Mouse (Mus musculus): Measurements from ENCODE around the gene Jpt2.
A peak's percentile ranks its signal among the peaks of the same experiment; 100 is the strongest.

Jpt2 gene

DNA sequence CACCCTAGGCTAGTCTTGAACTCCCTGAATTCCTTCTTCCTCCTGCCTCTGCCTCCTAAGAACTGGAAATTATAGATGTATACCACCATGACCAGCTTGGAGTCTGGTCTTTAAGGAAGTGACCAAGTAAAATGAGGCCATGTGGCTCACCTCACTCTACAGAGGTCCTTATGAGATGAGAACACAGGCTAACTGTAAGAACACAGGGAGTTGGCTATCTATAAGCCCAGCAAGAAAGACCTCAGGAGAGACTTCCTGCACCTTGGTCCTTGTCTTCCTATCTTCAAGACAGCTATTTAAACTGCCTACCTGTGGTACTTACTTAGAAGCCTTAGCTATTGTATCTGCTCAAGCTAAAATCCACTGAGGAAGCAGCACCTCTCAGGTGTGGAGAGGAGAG, 46.5 kb downstream of the Jpt2 start:
- DNase-seq (ENCODE audit: low read depth, low spot score), result no peak

DNA sequence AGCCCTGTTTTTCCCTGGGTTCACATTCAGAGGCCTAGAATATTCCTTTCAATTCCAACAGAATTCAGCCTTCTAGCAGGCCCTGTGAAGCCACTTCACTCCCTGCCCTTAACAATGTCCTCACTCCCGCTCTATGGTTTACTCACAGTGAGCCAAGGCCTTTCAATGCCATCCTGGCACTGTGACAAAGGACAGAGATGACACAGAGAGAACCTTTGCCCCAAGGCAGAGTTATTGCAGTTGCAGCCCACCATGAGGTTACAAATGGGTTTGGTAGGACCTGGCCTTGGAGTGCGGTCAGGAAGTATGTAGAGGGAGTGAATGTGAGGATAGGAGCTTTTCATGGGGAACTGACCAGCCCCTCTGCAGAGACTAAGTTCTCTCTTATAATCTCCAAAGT, 52.9 kb downstream of the Jpt2 start:
- DNase-seq (ENCODE audit: low read depth, low spot score), result no peak

DNA sequence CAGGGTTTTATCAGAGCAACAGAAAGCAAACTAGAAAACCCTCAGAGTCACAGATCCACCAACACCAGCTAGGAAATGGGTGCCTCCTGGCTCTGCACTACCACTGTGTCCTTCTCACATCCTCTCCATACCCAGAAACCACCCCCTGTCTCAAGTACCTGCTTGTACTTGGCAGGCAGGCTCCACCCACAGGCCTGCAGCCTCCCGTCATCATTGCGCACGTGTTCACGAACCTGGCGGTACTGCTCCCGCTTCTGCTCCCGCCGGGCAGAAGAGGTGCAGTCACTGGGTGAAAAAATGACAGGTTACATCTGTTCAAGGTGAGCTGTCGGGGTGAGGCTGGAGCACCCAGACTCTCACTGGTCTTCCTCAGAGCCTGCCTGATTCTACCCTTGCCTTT, 56.7 kb downstream of the Jpt2 start:
- no peak for DNase-seq (ENCODE audit: low read depth, low spot score)

DNA sequence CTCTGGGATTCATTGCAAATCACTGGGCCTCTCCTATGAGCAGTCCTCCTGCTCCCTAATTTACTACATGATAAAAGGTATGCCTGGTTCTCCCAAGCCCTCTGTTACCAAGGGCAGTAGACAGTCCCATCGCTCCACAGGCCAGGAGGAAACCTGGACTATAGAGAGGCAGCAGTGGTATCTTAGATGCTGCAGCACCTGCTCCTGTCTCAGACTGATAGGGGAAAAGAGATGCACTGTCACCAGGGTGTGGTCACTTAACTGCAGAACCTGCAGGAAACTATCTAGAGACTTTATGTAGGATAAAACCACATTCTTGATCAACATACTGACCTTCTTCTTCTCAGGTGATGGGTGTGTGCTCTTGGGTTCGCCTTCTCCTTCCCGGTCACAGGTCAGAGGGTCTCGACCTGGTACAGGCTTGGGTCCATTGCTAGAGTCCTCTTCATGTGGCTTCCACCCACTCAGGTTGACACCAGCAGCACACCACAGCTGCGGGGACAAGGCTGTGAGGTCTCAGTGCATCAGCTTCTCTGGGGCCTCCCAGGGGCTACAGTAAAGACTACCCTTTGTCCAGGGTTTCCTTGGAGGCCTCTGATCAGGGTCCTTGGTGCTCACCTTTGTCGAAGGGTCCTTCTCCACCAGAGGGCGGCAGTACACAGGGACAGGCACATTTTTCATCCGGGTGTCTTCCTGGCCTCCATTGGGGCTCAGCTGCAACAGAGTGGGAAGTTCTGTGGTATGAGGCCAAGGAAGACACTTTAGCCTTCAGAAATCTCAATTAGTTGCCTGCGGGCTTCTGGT, 57.6 kb downstream of the Jpt2 start:
- no peak for DNase-seq (ENCODE audit: low read depth, low spot score)

DNA sequence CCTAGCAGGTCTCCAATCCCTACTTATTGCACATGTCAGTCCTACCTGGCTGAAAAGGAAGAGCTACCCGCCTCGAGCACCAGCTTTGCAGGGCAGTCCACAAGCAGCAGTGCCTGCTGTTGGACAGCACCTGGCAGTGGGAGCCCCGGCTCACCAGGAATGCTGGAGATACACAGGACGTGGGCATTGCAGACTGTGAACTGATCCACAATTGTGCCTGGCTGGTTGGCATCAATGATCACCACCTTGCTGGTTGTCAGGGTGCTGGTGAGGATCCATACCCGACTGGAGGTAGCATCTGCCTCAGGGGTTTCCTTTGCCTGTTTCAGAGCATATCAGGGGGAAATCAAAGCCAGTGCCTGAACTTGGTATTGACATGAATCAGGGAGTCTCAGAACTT, 58.4 kb downstream of the Jpt2 start:
- no peak for DNase-seq (ENCODE audit: low read depth, low spot score)

DNA sequence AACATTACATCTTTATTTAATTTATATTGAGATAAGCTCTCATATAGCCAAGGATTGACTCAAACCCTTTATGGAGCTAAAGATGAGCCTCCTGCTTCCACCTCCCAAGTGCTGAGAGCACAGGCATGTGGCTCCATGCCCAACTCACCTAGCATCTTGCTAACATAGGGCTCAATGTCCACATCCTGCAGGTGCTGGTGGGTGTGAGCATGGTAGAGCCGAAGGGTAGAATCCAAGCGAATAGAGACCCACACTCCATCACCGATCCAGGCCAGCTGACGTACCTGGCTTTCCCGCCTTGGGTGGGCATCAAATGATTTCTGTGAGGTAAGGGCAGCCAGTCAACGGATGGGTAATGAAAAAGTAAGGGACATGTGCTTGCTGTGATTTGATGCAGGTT, 60.5 kb downstream of the Jpt2 start:
- no peak for DNase-seq (ENCODE audit: low read depth, low spot score)

DNA sequence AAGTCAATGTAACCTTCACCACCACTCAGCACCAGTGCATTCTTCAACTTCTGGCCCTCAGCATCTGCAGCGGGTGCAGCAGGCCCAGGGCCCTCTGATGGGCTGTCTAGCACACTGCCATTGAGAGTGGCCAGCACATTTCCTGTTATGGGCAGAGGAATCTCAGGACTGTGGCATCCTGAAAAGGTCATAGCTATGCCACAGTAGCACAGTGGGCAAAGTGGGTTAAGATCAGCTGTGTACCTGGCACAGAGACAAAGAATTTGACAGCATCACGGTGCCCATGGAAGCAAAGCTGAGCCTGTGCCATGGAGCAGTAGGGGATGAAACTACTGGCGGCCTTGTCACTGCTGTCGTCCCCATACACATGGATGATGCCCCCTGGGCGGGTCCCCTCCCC, 61.3 kb downstream of the Jpt2 start:
- no peak for DNase-seq (ENCODE audit: low read depth, low spot score)

DNA sequence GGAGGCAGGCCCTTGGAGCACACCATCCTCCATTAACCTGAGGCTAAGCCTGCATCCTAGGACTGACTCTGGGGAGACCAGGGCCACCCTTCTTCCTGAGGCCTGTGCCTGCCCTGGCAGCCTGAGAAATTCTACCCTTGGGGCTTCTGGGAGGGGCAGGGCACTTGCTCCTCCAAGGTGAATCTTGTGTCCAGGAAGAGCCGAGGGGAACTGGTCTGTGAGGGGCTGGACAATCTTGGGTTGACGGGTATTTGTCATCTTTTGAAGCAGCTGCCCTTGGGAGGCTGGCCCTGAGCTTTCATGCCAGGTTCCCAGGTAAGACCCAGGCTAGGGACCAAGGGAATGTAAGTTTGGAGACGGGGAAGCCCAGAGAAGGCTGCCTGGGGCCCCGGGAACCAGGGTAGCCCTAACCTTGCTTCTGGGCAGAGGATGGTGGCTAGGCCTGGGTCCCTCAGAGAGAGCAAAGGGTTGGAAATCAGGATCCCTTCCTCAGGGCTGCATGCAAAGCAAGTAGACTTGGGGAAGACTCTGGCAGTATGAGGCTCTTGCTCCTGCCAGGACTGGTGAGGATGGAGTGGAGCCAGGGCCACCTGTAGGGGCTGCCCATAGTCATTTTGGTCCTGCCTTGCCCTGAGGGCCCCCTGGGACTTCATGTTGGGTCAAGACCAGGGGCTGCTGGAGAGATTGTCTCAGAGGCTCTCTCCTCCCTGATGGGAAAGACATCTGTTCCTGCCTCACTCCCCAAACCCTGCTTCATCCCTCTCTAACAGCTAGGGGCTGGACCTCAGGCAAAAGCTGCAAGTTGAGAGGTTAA, 62.2 kb downstream of the Jpt2 start:
- DNase-seq (ENCODE audit: low read depth, low spot score), result no peak

DNA sequence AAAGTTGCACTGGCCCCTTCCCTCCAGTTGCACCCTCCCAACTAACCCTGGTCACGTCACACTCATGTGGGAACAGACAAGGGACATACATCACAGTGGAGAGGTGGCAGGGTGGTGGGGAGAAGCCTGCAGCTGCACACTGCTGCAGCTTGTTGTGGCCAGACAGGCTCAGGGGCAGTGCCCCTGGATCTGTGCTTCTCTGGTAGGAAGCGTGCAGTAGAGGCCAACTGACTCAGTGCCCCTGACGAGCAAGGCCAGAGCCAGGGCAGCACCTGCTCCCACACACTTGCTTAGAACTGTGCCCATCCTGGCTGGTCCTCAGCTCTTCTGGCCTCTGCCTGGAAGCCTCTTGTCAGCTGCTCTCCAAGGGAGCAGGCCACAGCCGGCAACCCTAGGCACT, 62.9 kb downstream of the Jpt2 start:
- no peak for DNase-seq (ENCODE audit: low read depth, low spot score)

DNA sequence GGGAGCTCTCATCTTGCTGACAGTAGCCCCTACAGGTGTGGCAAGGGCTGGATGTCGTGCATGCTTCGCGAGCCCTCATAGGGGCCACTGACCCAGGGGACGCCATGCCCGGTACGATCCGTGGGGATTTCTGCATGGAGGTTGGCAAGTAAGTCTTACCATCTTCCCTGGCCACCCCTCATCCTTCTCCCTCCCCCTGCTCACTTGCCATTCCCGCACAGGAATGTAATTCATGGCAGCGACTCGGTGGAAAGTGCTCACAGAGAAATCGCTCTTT, 63.6 kb downstream of the Jpt2 start:
- DNase-seq (ENCODE audit: low read depth, low spot score), result no peak

DNA sequence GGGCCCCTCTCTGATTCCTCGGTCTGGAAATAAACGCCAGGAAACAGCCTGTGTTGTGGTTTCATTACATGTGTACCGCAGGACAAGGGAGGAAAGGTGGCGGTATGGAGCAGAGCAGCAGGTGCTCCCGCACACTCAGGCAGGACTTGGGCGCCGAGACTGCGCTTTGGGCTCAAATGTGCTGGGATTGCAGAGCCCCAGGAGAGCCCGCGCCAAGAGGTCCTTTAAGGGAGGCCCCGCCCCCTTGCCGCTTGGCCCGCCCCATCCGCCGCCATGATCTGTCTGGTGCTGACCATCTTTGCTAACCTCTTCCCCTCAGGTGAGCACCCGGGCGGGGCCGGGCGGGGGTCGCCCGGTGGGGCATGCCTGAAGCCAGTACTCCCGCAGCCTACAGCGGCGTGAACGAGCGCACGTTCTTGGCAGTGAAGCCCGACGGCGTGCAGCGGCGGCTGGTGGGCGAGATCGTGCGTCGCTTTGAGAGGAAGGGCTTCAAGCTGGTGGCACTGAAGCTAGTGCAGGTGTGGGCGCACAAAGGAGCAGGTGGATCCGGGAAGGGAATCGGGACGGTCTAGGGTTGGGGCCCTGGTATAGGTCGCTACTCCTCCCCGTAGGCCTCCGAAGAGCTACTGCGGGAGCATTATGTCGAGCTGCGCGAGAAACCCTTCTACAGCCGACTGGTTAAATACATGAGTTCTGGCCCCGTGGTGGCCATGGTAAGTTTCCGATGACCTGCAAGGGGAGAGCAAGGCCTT, 64.1 kb downstream of the Jpt2 start, which contains the start of gene Nme3:
Gene Nme3, plus strand, starts transcription at position 260 of the 752 bp plus-strand sequence.
- peak; percentile 12 for DNase-seq (ENCODE audit: low read depth, low spot score)

DNA sequence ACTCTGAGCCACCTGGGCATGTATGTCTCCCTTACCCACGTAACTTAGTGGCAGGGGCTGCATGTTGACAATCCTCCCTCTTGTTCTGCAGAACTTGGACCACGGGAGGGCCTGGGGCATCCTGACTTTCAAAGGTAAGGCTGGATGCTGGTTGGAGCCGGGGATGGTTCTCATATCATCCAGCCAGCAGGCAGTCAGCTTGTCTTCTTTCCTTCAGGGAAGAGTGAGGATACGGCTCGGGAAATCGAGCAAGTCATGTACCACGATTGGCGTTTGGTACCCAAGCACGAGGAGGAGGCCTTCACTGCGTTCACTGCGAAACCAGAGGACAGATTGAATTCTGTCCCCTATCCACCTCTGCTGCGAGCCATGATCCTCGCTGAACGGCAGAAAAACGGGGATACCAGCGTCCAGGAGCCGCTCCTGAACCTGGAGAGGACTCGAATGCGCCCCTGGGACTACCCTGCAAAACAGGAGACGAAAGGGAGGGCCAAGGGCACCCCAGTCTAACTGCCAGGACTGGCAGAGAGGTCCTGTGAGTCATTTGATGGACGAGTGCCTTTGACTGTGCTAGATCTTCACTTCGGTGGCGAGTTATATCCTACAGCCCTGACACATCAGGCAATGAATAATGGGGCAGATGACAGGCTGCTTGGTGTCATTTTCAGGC, 64.8 kb downstream of the Jpt2 start:
- no peak for DNase-seq (ENCODE audit: low read depth, low spot score)

DNA sequence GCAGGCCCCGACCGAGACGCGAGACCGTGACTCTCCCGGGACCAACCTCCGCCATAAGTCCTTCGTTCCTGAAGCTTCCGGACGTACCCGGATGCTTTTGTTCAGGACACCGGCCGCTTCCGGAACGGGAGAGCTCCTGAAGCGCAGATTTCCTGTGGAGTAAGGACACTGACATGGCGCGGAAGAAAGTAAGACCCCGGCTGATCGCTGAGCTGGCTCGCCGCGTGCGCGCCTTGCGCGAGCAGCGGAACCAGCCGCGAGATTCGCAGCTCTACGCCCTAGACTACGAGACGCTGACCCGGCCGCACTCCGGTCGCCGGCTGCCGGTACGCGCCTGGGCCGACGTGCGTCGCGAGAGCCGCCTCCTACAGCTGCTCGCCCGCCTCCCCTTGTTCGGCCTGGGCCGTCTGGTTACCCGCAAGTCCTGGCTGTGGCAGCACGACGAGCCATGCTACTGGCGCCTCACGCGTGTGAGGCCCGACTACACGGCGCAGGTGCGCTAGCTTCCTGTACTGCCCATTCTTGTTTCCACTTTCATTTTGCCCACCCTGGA, 65.4 kb downstream of the Jpt2 start, which contains the start of the genes Eme2 and Mrps34:
Gene Eme2, minus strand, starts transcription at position 93 of the 553 bp plus-strand sequence.
Gene Mrps34, plus strand, starts transcription at position 122 of the 553 bp plus-strand sequence.
- peak; percentile 77 for DNase-seq (ENCODE audit: low read depth, low spot score)

DNA sequence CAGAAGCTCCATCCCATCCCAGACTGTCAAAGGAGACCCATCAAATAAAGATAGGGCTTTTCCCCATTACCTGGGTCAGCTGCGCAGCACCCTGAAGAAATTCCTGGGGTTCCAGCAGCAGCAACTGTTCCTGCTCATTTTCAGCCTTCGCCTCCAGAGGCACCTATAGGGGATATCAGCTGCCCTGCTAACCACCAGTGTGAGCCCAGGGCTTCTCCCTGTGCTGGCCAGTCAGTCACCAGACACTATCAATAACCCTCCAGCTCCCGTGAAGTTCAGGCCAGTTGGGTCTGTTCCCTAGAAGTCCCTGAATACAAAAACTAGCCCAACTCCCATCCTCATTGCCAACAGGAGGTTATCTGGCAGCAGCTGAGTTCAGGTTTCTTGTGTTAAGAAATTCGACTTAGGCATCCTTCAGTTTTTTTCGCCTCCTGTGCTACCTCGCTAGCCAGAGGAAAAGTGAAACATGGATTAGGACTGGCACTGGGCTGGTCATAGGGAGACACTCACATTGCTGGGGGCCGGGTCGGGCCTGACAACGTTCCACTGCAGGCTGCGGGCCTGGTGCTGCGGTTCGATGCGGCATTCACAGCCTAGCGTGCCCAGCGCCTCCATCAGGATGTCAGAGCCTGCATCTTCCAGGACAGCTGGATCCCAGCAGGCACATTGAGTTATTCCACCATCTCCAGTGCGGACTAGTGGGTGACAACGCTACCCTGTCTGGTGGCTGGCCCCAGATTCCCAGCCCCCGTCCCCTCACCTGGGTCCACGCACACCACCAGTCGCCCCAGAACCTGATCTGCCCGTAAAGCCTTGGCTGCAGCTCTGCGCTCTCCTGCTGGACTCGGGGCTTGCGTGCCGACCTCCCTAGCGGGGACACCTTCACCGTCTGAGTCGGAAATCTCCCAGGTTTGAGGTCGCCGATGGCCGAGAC, 66.2 kb downstream of the Jpt2 start:
- DNase-seq (ENCODE audit: low read depth, low spot score), result no peak

DNA sequence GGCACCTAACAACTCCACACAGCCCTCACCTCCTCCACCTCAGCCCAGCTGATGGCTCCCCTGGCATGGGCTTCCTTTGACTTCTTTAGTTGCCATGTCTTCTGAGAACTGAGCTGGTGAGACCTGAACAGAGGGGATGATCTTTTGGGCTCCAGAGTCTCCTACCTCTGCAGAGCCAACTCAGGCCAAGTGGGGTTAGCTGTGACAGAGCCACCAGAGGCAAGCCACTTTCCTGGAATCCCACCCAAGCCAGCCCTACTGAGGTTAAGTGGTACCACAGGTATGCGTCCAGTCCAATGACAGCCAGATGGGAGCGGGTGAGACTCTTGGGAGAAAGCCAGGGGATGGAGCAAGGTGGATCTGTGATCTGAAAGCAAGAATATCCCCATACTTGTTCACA, 67.2 kb downstream of the Jpt2 start:
- no peak for DNase-seq (ENCODE audit: low read depth, low spot score)

DNA sequence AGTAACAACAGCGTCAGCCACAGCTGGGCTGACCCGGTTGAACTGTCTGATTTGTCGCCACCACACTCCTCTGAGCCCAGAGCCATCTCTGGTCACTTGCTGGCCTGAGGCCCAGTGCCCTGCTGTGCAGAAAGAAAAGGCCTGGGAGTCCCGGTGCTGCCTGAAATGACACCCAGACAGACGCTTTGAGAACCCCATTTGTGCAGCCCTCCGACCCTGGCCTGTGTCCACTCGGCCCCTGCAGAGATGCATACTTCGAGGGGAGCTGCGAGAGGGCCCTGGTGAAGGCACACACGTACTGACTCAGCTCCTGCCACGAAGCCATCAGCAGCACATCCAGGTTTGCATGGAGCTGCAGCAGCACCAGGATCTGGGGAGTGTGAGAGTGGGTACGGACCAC, 67.7 kb downstream of the Jpt2 start:
- no peak for DNase-seq (ENCODE audit: low read depth, low spot score)

DNA sequence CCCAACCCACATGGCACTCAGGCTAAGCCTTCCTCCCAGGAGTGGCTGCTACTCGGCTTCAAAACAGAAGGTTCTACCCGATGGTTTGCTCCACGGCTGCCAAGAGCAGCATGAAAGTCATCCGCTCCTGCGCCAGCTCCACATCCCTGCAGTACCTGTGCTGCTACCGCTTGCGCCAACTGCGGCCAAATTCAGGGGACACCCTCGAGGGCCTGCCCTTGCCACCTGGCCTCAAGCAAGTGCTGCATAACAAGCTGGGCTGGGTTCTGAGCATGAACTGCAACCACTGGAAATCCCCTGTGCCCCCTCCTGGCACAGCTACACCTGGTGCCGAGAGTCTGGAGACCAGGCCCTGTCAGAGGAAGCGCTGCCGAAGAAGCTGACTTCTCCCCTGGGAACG, 69.2 kb downstream of the Jpt2 start:
- no peak for DNase-seq (ENCODE audit: low read depth, low spot score)

DNA sequence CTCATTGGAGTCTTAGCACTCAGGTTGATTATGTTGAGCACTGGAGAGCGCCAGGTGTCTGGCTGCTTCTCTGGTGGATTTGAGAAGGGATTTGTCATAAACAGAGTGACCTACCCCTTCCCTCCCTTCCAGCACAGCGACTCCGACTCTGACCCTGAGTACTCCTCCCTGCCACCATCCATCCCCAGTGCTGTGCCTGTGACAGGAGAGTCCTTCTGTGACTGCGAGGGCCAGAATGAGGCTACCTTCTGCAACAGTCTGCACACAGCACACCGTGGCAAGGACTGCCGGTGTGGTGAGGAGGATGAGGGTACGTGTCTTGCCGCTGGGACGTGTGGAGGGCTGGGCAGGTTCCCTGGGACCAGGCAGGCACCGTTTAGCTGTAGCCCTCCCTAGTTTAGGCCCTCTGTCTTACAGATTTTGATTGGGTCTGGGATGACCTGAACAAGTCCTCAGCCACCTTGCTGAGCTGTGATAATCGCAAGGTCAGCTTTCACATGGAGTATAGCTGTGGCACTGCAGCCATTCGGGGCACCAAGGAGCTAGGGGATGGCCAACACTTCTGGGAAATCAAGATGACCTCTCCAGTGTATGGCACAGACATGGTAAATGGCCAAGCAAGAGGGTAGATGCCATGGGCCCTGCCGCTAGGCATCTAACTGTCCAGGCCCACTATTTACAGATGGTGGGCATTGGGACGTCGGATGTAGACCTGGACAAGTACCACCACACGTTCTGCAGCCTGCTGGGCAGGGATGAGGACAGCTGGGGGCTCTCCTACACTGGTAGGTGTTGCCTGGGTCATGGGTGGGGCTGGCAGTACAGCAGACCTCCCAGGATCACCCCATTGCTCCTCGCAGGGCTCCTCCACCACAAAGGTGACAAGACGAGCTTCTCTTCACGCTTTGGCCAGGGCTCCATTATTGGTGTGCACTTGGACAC, 70.1 kb downstream of the Jpt2 start:
- DNase-seq (ENCODE audit: low read depth, low spot score), result no peak

DNA sequence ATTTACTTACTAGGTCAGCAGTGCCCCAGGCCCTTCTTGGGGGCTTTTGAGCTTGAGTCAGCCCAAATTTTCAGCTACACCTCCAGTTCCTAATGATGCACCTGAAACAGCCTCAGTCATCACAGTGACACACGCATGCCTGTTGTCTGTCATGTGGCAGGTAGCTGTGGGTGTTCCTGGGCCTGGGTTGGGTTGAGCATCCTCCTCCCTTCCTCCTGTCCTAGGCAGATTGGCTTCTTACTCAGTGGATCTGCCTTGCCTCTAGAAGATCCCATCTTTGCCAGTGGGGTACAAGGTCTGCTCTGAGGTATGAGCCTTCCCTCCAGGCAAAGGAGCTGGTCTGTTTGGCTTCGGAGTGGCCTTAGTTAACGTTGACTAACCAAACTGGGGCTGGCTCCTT, 71.6 kb downstream of the Jpt2 start:
- DNase-seq (ENCODE audit: low read depth, low spot score), result no peak

Measured in brain, embryonic 18.5 days (tissue).